Mouse (Mus musculus) lung, embryonic 15.5 days (tissue): ENCODE results near the gene Lsm2. TPM values are rescaled to one million over a fixed set of nuclear protein-coding genes. Genes with fewer than 3 reads are reported as not detected.
"Not testable (repeated sequence)": the region's sequence is repeated elsewhere in the genome, so short reads cannot be mapped to it uniquely, and the experiment has no call there.

Experiments
- ATAC-seq: fragments of 200-750 bp; cut with Nextera tagmentation; 2 replicates; pipeline ENCODE4 v1.8.0; 2017; ENCODE audit warnings: moderate number of reproducible peaks, borderline replicate concordance; ENCODE audit not compliant: low FRiP score, low TSS enrichment; ENCODE audit errors: extremely low read depth
- H3K27ac ChIP-seq: fragments of 300-500 bp; sonication (generic); 2 replicates; pipeline ENCODE4 v1.5.1; 2015; ENCODE audit warnings: moderate library complexity, mild to moderate bottlenecking, inconsistent platforms
- H3K27me3 ChIP-seq: fragments of 300-500 bp; sonication (generic); 2 replicates; pipeline ENCODE4 v1.6.1; 2015; ENCODE audit warnings: inconsistent platforms
- H3K36me3 ChIP-seq: fragments of 300-500 bp; sonication (generic); 2 replicates; pipeline ENCODE4 v1.6.1; 2015; ENCODE audit warnings: inconsistent platforms
- H3K4me1 ChIP-seq: fragments of 300-500 bp; sonication (generic); 2 replicates; pipeline ENCODE4 v1.6.1; 2015; ENCODE audit warnings: inconsistent platforms
- H3K4me2 ChIP-seq: fragments of 300-500 bp; sonication (generic); 2 replicates; pipeline ENCODE4 v1.6.1; 2015; ENCODE audit warnings: inconsistent platforms, mild to moderate bottlenecking, moderate library complexity
- H3K4me3 ChIP-seq: fragments of 300-500 bp; sonication (generic); 2 replicates; pipeline ENCODE4 v1.5.1; 2015; ENCODE audit warnings: mild to moderate bottlenecking, inconsistent platforms
- H3K9ac ChIP-seq: fragments of 300-500 bp; sonication (generic); 2 replicates; pipeline ENCODE4 v1.6.1; 2015; ENCODE audit warnings: inconsistent platforms
- H3K9me3 ChIP-seq: fragments of 300-500 bp; sonication (generic); 2 replicates; pipeline ENCODE4 v1.6.1; 2016; ENCODE audit warnings: inconsistent platforms
- WGBS: fragments of 180-500 bp; shearing (Covaris S2); methylation state at CpG from one replicate; pipeline ENCODE4 v1.1.7; 2015; 5-methylcytosine and 5-hydroxymethylcytosine counted together
- polyA plus RNA-seq: library from polyadenylated mRNA; unstranded; fragments of >200 nt; fragmentation: Nextera tagmentation; extraction: Ambion mirVana; gene quantifications from 2 replicates; pipeline ENCODE4 v1.2.1, GENCODE M21; 2015

Gene Lsm2
- polyA plus RNA-seq, 1 experiment from 2014 or later, result 216 TPM

DNA sequence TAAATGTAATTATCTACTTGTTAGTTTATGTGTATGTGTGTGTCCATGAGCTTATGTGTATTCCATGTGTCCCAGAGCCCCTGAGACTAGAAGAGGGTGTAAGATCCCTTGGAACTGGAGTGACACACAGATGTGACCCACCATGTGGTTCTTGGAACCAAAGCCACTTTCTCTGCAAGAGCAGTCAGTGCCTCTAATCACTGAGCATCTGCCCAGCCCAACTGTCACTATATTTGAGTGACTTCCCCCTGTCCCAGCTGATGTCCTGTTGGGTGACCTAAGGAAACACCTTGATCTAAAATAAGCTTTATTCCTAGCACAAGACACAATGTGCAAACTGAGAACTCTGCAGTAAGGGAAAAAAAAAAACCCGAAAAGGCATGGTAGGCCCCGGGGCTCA, 46.7 kb downstream of the Lsm2 start:
- no peak for ATAC-seq
- WGBS, result 75% methylated on average over 2 of the region's 2 CpGs
- Histone ChIP-seq H3K27me3 (no peaks in the 10 kb centered on the region), H3K4me2 (no peak overlapping the region), H3K9ac (no peak overlapping the region), H3K4me3 (no peak overlapping the region), H3K36me3 (no peaks in the 10 kb centered on the region), H3K27ac (no peak overlapping the region), H3K9me3 (no peaks in the 10 kb centered on the region), H3K4me1 (peaks cover 27% of the 10 kb centered on the region)

DNA sequence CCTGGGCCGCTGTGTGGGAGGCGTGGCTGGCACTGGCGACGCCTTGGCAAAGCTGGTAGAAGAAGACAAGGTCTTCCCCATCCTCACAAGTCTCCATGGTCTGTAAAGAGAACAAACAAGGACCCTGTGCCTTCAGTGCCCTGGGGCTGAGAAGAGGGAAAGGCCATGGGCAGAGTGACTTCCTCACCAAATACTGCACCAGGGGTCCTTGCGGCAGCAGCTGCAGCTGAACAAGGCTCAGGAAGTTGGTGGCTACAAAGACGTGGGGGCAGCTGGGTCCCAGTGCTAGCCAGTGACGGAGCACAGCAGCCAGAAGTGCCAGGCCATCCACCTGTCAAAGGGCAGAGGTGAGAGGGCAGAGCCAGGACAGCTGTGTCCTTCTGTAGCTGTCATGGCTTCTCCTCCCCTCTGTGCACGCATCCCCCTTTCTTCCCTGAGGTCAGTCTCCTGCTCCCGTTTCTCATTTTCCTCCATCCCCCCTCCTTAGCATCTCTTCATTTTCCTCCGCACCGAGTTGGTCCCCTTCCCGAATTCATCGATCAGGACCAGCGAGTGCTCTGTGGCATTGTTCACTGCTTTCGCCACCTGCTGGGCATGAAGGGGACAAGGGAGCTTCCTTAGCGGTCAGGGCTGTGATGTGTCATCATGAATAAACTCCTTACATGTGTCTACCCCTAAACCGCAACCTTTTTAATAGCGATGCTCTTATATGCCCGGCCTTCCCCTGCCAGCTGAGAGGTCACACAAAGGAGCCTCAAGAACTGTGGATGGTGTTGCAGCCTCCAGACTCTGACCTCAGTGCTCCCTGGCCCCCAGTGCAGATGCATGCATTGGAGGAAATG, 48.2 kb downstream of the Lsm2 start:
- 38% methylated on average over 19 of the region's 19 CpGs for WGBS

DNA sequence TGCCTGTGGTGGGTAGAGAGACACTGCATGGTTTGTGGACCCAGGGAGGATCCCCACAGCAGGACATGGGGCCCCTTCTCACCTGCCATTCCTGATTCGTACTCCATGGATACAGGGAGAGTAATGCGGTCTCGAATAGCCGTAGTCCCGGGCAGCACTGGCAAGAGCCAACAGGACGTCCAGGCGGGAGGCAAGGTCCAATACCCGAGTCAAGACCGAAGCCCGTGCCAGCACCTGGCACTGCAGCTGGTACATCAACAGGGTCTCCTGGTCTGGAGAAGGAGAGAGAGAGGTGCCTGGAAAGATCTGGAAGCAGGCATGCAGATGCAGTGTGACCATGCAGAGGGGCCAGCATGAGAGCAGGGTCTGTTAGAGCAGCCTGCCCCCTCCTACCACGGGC, 49.6 kb downstream of the Lsm2 start:
- ATAC-seq, result no peak
- no peak overlapping the region for H3K4me3 ChIP-seq
- H3K27ac ChIP-seq, result no peak overlapping the region
- no peaks in the 10 kb centered on the region for H3K36me3 ChIP-seq
- H3K9ac ChIP-seq, result no peak overlapping the region
- H3K4me2 ChIP-seq, result no peak overlapping the region
- WGBS, result 87% methylated on average over 11 of the region's 11 CpGs
- peaks cover 16% of the 10 kb centered on the region for H3K4me1 ChIP-seq
- no peaks in the 10 kb centered on the region for H3K9me3 ChIP-seq
- no peaks in the 10 kb centered on the region for H3K27me3 ChIP-seq

More for the DNA sequence above, 48.2 kb downstream of the Lsm2 start:
- no peak for ATAC-seq
- H3K4me3 ChIP-seq, result no peak overlapping the region
- H3K4me1 ChIP-seq, result peaks cover 27% of the 10 kb centered on the region
- no peak overlapping the region for H3K27ac ChIP-seq
- no peaks in the 10 kb centered on the region for H3K27me3 ChIP-seq
- H3K36me3 ChIP-seq, result no peaks in the 10 kb centered on the region
- 0 out of 2 replicates have a peak overlapping the region, but pooled peaks have one; percentile 10 for H3K4me2 ChIP-seq
- H3K9me3 ChIP-seq, result no peaks in the 10 kb centered on the region
- no peak overlapping the region for H3K9ac ChIP-seq

DNA sequence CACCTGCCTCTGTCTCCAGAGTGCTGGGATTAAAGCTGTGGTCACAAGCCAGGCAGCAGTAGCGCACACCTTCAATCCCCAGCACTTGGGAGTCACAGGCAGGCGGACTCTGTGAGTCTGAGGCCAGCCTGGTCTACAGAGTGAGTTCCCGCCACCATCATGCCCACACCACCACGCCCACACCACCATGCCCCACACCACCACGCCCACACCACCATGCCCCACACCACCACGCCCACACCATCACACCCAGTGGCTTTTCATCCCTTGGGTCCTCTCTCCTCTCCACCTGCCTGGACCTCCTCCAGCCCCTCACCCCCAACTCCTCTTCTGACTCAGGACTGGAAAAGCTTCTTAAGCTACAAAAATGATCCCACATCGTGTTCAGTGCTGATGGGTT, 50.2 kb downstream of the Lsm2 start:
- ATAC-seq, result no peak
- 77% methylated on average over 7 of the region's 7 CpGs for WGBS
- no peaks in the 10 kb centered on the region for H3K36me3 ChIP-seq
- no peak overlapping the region for H3K4me3 ChIP-seq
- no peak overlapping the region for H3K27ac ChIP-seq
- no peak overlapping the region for H3K9ac ChIP-seq
- H3K27me3 ChIP-seq, result no peaks in the 10 kb centered on the region
- H3K4me1 ChIP-seq, result peaks cover 11% of the 10 kb centered on the region
- H3K9me3 ChIP-seq, result no peaks in the 10 kb centered on the region
- H3K4me2 ChIP-seq, result no peak overlapping the region

DNA sequence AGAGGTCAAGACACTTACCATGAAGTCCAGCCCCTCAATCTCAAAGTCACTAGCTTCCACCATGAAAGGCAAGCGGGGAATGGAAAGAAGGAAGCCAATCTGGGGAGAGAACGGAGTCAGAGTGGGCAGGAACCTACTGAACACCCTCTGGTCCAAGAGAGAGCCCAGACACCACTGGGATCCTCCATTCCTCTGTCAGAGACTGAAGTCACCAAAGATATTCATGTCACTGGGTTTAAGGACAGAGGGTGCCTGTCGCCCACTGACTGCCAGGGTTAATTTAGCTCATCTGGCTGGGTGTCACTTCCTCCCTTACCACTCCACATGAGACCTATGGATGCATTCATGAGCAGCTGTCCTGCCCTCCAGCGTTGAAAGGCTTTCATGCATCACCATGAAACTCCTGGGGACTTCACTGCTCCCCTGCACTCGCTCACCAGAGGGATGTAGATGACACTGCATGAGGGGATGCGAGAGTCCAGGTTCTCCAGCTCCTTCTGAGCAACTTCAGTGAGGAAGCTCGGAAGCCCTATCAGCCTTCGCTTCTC, 50.7 kb downstream of the Lsm2 start:
- 66% methylated on average over 8 of the region's 8 CpGs for WGBS
- no peak for ATAC-seq

DNA sequence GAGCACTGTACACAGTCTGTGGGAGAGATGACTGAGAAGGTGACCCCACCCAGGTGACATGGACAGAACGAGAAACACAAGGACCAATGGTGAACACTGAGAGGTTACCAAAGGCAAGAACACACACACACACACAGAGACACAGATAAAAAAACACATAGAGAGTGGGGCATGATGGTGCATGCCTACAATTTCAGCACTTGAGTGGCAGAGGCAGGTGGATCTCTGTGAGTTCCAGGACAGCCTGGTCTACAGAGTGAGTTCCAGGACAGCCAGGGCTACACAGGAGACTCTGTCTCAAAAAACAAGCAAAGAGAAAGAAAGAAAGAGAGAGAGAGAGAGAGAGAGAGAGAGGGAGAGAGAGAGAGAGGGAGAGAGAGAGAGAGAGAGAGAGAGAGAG, 52.0 kb downstream of the Lsm2 start:
- not testable (repeated sequence) for H3K9me3 ChIP-seq, H3K36me3 ChIP-seq, ATAC-seq, H3K4me3 ChIP-seq, H3K4me2 ChIP-seq, H3K27ac ChIP-seq, H3K27me3 ChIP-seq, H3K4me1 ChIP-seq, H3K9ac ChIP-seq
- WGBS, result 61% methylated on average over 1 of the region's 1 CpGs

More for the DNA sequence above, 50.7 kb downstream of the Lsm2 start:
- Histone ChIP-seq H3K4me1 (peaks cover 8% of the 10 kb centered on the region), H3K9me3 (no peaks in the 10 kb centered on the region), H3K4me2 (no peak overlapping the region), H3K27ac (no peak overlapping the region), H3K27me3 (no peaks in the 10 kb centered on the region), H3K36me3 (no peaks in the 10 kb centered on the region), H3K4me3 (no peak overlapping the region), H3K9ac (no peak overlapping the region)

DNA sequence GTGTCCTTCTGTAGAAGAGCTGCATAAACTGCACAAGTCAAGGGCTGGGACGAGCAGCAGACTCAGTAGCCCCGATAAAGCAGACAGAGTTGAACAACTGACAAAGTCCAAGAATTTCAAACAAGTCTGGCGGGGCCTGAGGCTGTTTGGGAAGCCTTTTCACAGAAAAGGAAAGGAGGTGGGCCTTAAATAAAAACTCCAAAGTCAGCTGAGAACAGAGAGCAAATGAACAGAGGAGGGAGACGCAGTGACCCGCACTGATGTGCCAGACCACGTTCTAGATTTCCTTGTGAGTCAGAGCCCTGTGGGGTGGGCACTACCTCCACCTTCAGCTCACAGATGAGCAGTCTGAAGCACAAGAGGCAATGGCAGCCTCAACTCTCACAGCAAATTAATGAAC, 53.2 kb downstream of the Lsm2 start:
- H3K4me1 ChIP-seq, result peaks cover 1% of the 10 kb centered on the region; the same call in 1 of the 2 replicates
- no peaks in the 10 kb centered on the region for H3K36me3 ChIP-seq
- no peak overlapping the region for H3K27ac ChIP-seq
- ATAC-seq, result no peak
- no peak overlapping the region for H3K4me3 ChIP-seq
- WGBS, result 64% methylated on average over 6 of the region's 6 CpGs
- no peak overlapping the region for H3K9ac ChIP-seq
- no peaks in the 10 kb centered on the region for H3K9me3 ChIP-seq
- H3K27me3 ChIP-seq, result no peaks in the 10 kb centered on the region
- H3K4me2 ChIP-seq, result no peak overlapping the region

Other genes with a start within 250 kb of the Lsm2 start
- 0.11 and 0.42 TPM in 2 replicates for gene C4b, start 238.0 kb upstream of the Lsm2 start, polyA plus RNA-seq
- not detected in 2 replicates for gene Cyp21a1, start 177.3 kb upstream of the Lsm2 start, polyA plus RNA-seq
- 32.7 and 33.7 TPM in 2 replicates for gene Stk19, start 144.9 kb upstream of the Lsm2 start, polyA plus RNA-seq
- gene Dxo, start 144.8 kb upstream of the Lsm2 start, polyA plus RNA-seq, result 63.0 and 63.3 TPM in 2 replicates
- 50.8 and 54.0 TPM in 2 replicates for gene Skiv2l, start 131.7 kb upstream of the Lsm2 start, polyA plus RNA-seq
- 92.6 and 95.7 TPM in 2 replicates for gene Nelfe, start 131.5 kb upstream of the Lsm2 start, polyA plus RNA-seq
- gene Cfb, start 119.3 kb upstream of the Lsm2 start, polyA plus RNA-seq, result 2.8 and 3.1 TPM in 2 replicates
- 2.6 and 2.7 TPM in 2 replicates for gene Zbtb12, start 102.4 kb upstream of the Lsm2 start, polyA plus RNA-seq
- gene Gm20547, start 99.8 kb upstream of the Lsm2 start, polyA plus RNA-seq, result not detected in 2 replicates
- gene C2, start 83.6 kb upstream of the Lsm2 start, polyA plus RNA-seq, result 2.6 and 2.9 TPM in 2 replicates
- 64.9 and 69.9 TPM in 2 replicates for gene Ehmt2, start 83.4 kb upstream of the Lsm2 start, polyA plus RNA-seq
- 0.94 and 1.5 TPM in 2 replicates for gene Slc44a4, start 67.4 kb upstream of the Lsm2 start, polyA plus RNA-seq
- 17.3 and 17.9 TPM in 2 replicates for gene Neu1, start 50.6 kb upstream of the Lsm2 start, polyA plus RNA-seq
- gene Hspa1b, start 22.6 kb upstream of the Lsm2 start, polyA plus RNA-seq, result 0.15 and 0.26 TPM in 2 replicates
- not detected in 2 replicates for gene Gm20481, start 11.9 kb upstream of the Lsm2 start, polyA plus RNA-seq
- gene Hspa1a, start 9.7 kb upstream of the Lsm2 start, polyA plus RNA-seq, result 3.4 and 3.8 TPM in 2 replicates
- gene Hspa1l, start 9.2 kb upstream of the Lsm2 start, polyA plus RNA-seq, result 0.45 and 0.79 TPM in 2 replicates
- 128 and 129 TPM in 2 replicates for gene Vars, start 19.1 kb downstream of the Lsm2 start, polyA plus RNA-seq
- gene Vwa7, start 34.7 kb downstream of the Lsm2 start, polyA plus RNA-seq, result 0.14 and 0.25 TPM in 2 replicates
- gene Sapcd1, start 46.2 kb downstream of the Lsm2 start, polyA plus RNA-seq, result 7.2 and 7.7 TPM in 2 replicates
- gene Msh5, start 64.9 kb downstream of the Lsm2 start, polyA plus RNA-seq, result 4.4 TPM in 2 replicates
- gene Clic1, start 68.1 kb downstream of the Lsm2 start, polyA plus RNA-seq, result 283 and 300 TPM in 2 replicates
- 330 and 333 TPM in 2 replicates for gene Ddah2, start 77.2 kb downstream of the Lsm2 start, polyA plus RNA-seq
- gene Ly6g6c, start 83.5 kb downstream of the Lsm2 start, polyA plus RNA-seq, result 0.36 and 0.39 TPM in 2 replicates
- gene Mpig6b, start 84.3 kb downstream of the Lsm2 start, polyA plus RNA-seq, result 0.67 and 0.93 TPM in 2 replicates
- 0.96 and 1.2 TPM in 2 replicates for gene Ly6g6e, start 95.0 kb downstream of the Lsm2 start, polyA plus RNA-seq
- gene Ly6g6d, start 96.2 kb downstream of the Lsm2 start, polyA plus RNA-seq, result 5.2 and 6.7 TPM in 2 replicates
- 0.23 and 0.51 TPM in 2 replicates for gene Ly6g6f, start 103.7 kb downstream of the Lsm2 start, polyA plus RNA-seq
- gene Abhd16a, start 107.4 kb downstream of the Lsm2 start, polyA plus RNA-seq, result 94.8 and 95.6 TPM in 2 replicates
- gene Ly6g5c, start 126.4 kb downstream of the Lsm2 start, polyA plus RNA-seq, result not detected in 2 replicates
- 0.79 and 0.95 TPM in 2 replicates for gene Ly6g5b, start 133.6 kb downstream of the Lsm2 start, polyA plus RNA-seq
- gene Gpank1, start 139.6 kb downstream of the Lsm2 start, polyA plus RNA-seq, result 17.7 and 18.0 TPM in 2 replicates
- 265 TPM in 2 replicates for gene Csnk2b, start 140.2 kb downstream of the Lsm2 start, polyA plus RNA-seq
- 9.6 and 9.7 TPM in 2 replicates for gene D17H6S53E, start 144.5 kb downstream of the Lsm2 start, polyA plus RNA-seq
- gene Apom, start 150.2 kb downstream of the Lsm2 start, polyA plus RNA-seq, result 1.0 and 3.9 TPM in 2 replicates
- gene Bag6, start 153.3 kb downstream of the Lsm2 start, polyA plus RNA-seq, result 48.6 and 51.2 TPM in 2 replicates
- gene Prrc2a, start 183.0 kb downstream of the Lsm2 start, polyA plus RNA-seq, result 169 and 179 TPM in 2 replicates
- gene Aif1, start 194.2 kb downstream of the Lsm2 start, polyA plus RNA-seq, result 6.9 and 9.0 TPM in 2 replicates
- gene Lst1, start 206.6 kb downstream of the Lsm2 start, polyA plus RNA-seq, result 12.1 and 13.0 TPM in 2 replicates
- gene Ltb, start 212.6 kb downstream of the Lsm2 start, polyA plus RNA-seq, result 0.65 and 2.2 TPM in 2 replicates
- 0.16 TPM in 1 of 2 replicates, not detected in the other for gene Tnf, start 220.1 kb downstream of the Lsm2 start, polyA plus RNA-seq
- gene Lta, start 223.5 kb downstream of the Lsm2 start, polyA plus RNA-seq, result 0.11 and 0.21 TPM in 2 replicates
- gene Gm16181, start 239.0 kb downstream of the Lsm2 start, polyA plus RNA-seq, result 0.70 and 0.75 TPM in 2 replicates